26 mouse cellular contexts compared by ENCODE assay signal in genomic region chr19:24432447-24432846, GRCm38 (mm10). TPM values are rescaled to one million over a fixed set of nuclear protein-coding genes. Genes with fewer than 3 reads are reported as not detected.
DNase-seq lines count a peak whose midpoint lies in the region; ATAC-seq and TF ChIP-seq lines count a peak whose summit lies in the region.
"Had no signal": no experiment of that assay in that cellular context is flagged by ENCODE, and none has a peak within 500 bp of the region (broad histone marks: within the 10 kb centered on the region; RNA-seq: fewer than 3 reads in every experiment).

No protein-coding gene starts in this region.

- no peaks in the 10 kb centered on the region for H3K9me3 ChIP-seq in forebrain, embryonic 13.5 days (replicated peaks)
- H3K9me3 ChIP-seq: embryonic facial prominence, embryonic 12.5 days; embryonic facial prominence, embryonic 15.5 days; forebrain, embryonic 15.5 days; G1E; hindbrain, embryonic 10.5 days; hindbrain, embryonic 13.5 days; intestine, embryonic 15.5 days had no signal

- ATAC-seq in megakaryocyte, adult 5-6 weeks (ENCODE audit: poor library complexity, severe bottlenecking), result peak; percentile 78
- ATAC-seq in neutrophil, adult 5-6 weeks (ENCODE audit: extremely low read depth, insufficient number of reproducible peaks, low FRiP score, poor library complexity, severe bottlenecking), result peak; percentile 72
- ATAC-seq in forebrain, embryonic 13.5 days, result no peak
- ATAC-seq: forebrain, embryonic 15.5 days; hindbrain, embryonic 16.5 days; intestine, embryonic 15.5 days; Patski had no signal

- H3K36me3 ChIP-seq in forebrain, embryonic 13.5 days (ENCODE audit: poor library complexity, severe bottlenecking), result no peaks in the 10 kb centered on the region
- H3K36me3 ChIP-seq: embryonic facial prominence, embryonic 12.5 days; embryonic facial prominence, embryonic 15.5 days; forebrain, embryonic 15.5 days; hindbrain, embryonic 10.5 days; hindbrain, embryonic 13.5 days; intestine, embryonic 15.5 days had no signal

- no peak overlapping the region for H3K9ac ChIP-seq in forebrain, embryonic 13.5 days
- H3K9ac ChIP-seq: embryonic facial prominence, embryonic 12.5 days; embryonic facial prominence, embryonic 15.5 days; forebrain, embryonic 15.5 days; hindbrain, embryonic 13.5 days; intestine, embryonic 15.5 days had no signal

- no peak overlapping the region for H3K4me3 ChIP-seq in layer of hippocampus, adult 2 months
- 0 out of 2 replicates have a peak overlapping the region, but pooled peaks have one; percentile 7 for H3K4me3 ChIP-seq in bone marrow macrophage, adult 2 months (ENCODE audit: insufficient read depth, low read length)
- H3K4me3 ChIP-seq in forebrain, embryonic 13.5 days, result no peak overlapping the region
- H3K4me3 ChIP-seq: embryonic facial prominence, embryonic 12.5 days; embryonic facial prominence, embryonic 15.5 days; forebrain, embryonic 15.5 days; hindbrain, embryonic 10.5 days; hindbrain, embryonic 13.5 days; intestine, embryonic 15.5 days had no signal

- H3K4me1 ChIP-seq in bone marrow macrophage, adult 2 months (ENCODE audit: control insufficient read depth, insufficient read depth, low read length), result peaks cover 16% of the 10 kb centered on the region; the same call in 1 of the 2 replicates
- no peaks in the 10 kb centered on the region for H3K4me1 ChIP-seq in forebrain, embryonic 13.5 days
- H3K4me1 ChIP-seq: embryonic facial prominence, embryonic 12.5 days; embryonic facial prominence, embryonic 15.5 days; forebrain, embryonic 15.5 days; hindbrain, embryonic 10.5 days; hindbrain, embryonic 13.5 days; intestine, embryonic 15.5 days had no signal

- H3K27me3 ChIP-seq in forebrain, embryonic 13.5 days, result no peaks in the 10 kb centered on the region
- H3K27me3 ChIP-seq: embryonic facial prominence, embryonic 12.5 days; embryonic facial prominence, embryonic 15.5 days; forebrain, embryonic 15.5 days; hindbrain, embryonic 13.5 days; intestine, embryonic 15.5 days had no signal

- 83% methylated on average over 5 of the region's 5 CpGs for WGBS in forebrain, embryonic 13.5 days

- no peak overlapping the region for H3K4me2 ChIP-seq in forebrain, embryonic 13.5 days
- H3K4me2 ChIP-seq: embryonic facial prominence, embryonic 12.5 days; embryonic facial prominence, embryonic 15.5 days; forebrain, embryonic 15.5 days; heart, embryonic 11.5 days; hindbrain, embryonic 13.5 days; intestine, embryonic 15.5 days had no signal

- H3K27ac ChIP-seq in layer of hippocampus, adult 2 months, result 0 out of 2 replicates have a peak overlapping the region, but pooled peaks have one; percentile 23
- H3K27ac ChIP-seq in bone marrow macrophage, adult 2 months (ENCODE audit: insufficient read depth, low read depth, low read length), result peak overlapping the region; percentile 18; the same call in 1 of the 2 replicates
- no peak overlapping the region for H3K27ac ChIP-seq in forebrain, embryonic 13.5 days
- H3K27ac ChIP-seq: embryonic facial prominence, embryonic 12.5 days; embryonic facial prominence, embryonic 15.5 days; forebrain, embryonic 15.5 days; hindbrain, embryonic 10.5 days; hindbrain, embryonic 13.5 days; intestine, embryonic 15.5 days had no signal

- no peak for DNase-seq in layer of hippocampus, adult 2 months (ENCODE audit: low spot score in 2 of 2)
- no peak for DNase-seq in layer of hippocampus, adult 9-11 months
- no peak for DNase-seq in urinary bladder, adult 2 months (ENCODE audit: low spot score)
- DNase-seq in left cerebral cortex, adult 11 months (ENCODE audit: low spot score), result no peak
- DNase-seq: adrenal gland, postnatal 10 days; cerebellum, adult 18-20 months; cerebellum, adult 9-10 months; cerebellum, postnatal 14 days; gastrocnemius, postnatal 10 days; gastrocnemius, postnatal 36 days; heart, adult 18-20 months; heart, postnatal 36 days had no signal

- TF ChIP-seq CTCF in layer of hippocampus, adult 2 months (conservative IDR thresholded peaks at IDR 0.05), result no peak
- no peak for TF ChIP-seq CTCF in bone marrow macrophage, adult 2 months (IDR thresholded peaks at IDR 0.05; ENCODE audit: low read depth, low read length)

- no peak for TF ChIP-seq POLR2A in bone marrow macrophage, adult 2 months (IDR thresholded peaks at IDR 0.05; ENCODE audit: borderline replicate concordance, low read depth, low read length)

RNA-seq across cellular contexts. Expression of gene Fam122a, which starts 44.7 kb away (rescaled TPM):
- 10 to 100 TPM; 33.9 to 34.6 TPM for total RNA-seq in layer of hippocampus, adult 2 months (2021)
- polyA plus RNA-seq in bone marrow macrophage, adult 2 months (2012; ENCODE audit: insufficient read depth, insufficient read length, missing spikeins), result 17.2 and 17.7 TPM in 2 replicates
- 30.1 and 31.3 TPM in 2 replicates for total RNA-seq in megakaryocyte, adult 5-6 weeks (2015)
- 5.9 and 8.3 TPM in 2 replicates for total RNA-seq in megakaryocyte, adult 5-6 weeks (2017)
- total RNA-seq in neutrophil, adult 5-6 weeks (2017), result 41.4 and 44.2 TPM in 2 replicates
- 49.0 and 50.8 TPM in 2 replicates for polyA plus RNA-seq in forebrain, embryonic 13.5 days (2015; fragmentation: Nextera tagmentation; extraction: Ambion mirVana)
- 22.2 and 24.0 TPM in 2 replicates for polyA plus RNA-seq in urinary bladder, adult 2 months (2012; rRNA removed)
